Mouse (Mus musculus) cortical plate, adult 2 months (tissue): Measurements from ENCODE around the gene Atp6v0b. TPM values are rescaled to one million over a fixed set of nuclear protein-coding genes. Genes with fewer than 3 reads are reported as not detected.

Experiments
- H3K27ac ChIP-seq: fragments of 200-500 bp; 2 replicates; pipeline ENCODE4 v1.5.1; 2012; ENCODE audit warnings: low read length, control low read depth, inconsistent platforms; ENCODE audit not compliant: insufficient read depth
- H3K4me1 ChIP-seq: fragments of 200-500 bp; 2 replicates; pipeline ENCODE4 v1.6.1; 2011; ENCODE audit warnings: low read length; ENCODE audit not compliant: control insufficient read depth, insufficient read depth
- H3K4me3 ChIP-seq: fragments of 200-500 bp; 2 replicates; pipeline ENCODE4 v1.5.1; 2011; ENCODE audit warnings: mild to moderate bottlenecking, low read length, control low read depth; ENCODE audit not compliant: insufficient read depth
- CTCF ChIP-seq: fragments of 200-500 bp; IDR thresholded peaks from 2 replicates; pipeline ENCODE4 v1.5.1; 2011; ENCODE audit warnings: mild to moderate bottlenecking, control low read depth, low read length; ENCODE audit not compliant: insufficient read depth; ENCODE audit errors: extremely low read depth
- POLR2A ChIP-seq: fragments of 200-500 bp; IDR thresholded peaks from 2 replicates; pipeline ENCODE4 v1.6.1; 2011; ENCODE audit warnings: mild to moderate bottlenecking, low read length, control low read depth; ENCODE audit not compliant: insufficient read depth; ENCODE audit errors: extremely low read depth
- polyA plus RNA-seq: library from polyadenylated mRNA; depleted of rRNA; stranded (reverse); fragments of >200 nt; gene quantifications from 2 replicates; pipeline ENCODE4 v1.2.3, GENCODE M21; 2012; rRNA removed

The Atp6v0b gene
- polyA plus RNA-seq: 800 and 801 TPM in 2 replicates

DNA sequence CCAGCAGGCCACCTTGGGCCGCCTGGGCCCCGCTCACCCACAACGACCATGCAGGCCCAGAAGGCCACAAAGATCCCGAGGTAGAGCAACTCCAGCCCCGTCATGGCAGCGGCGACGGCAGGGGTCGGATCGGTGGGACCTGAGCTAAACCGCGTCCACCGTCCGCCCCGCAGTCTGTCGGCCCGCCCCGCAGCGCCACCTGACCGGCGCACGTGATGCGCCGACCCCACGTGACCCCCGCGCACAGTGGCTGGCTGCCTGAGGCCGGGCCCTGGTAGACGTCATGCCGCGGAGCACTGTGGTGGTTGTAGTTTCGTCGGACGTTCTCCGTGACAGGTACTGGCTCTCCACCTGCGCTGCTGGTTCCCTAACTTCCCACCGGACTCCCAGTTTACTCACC lies at the start of gene Atp6v0b:
Gene Atp6v0b, minus strand, starts transcription at position 201 of the 400 bp plus-strand sequence.
- Histone ChIP-seq H3K4me1 (peaks cover 6% of the 10 kb centered on the region; the same call in 1 of the 2 replicates), H3K4me3 (peak within 1 kb of the TSS; percentile 47), H3K27ac (peak within 1 kb of the TSS; percentile 61)
- peak; percentile 87 for TF ChIP-seq POLR2A
- TF ChIP-seq CTCF: no peak

DNA sequence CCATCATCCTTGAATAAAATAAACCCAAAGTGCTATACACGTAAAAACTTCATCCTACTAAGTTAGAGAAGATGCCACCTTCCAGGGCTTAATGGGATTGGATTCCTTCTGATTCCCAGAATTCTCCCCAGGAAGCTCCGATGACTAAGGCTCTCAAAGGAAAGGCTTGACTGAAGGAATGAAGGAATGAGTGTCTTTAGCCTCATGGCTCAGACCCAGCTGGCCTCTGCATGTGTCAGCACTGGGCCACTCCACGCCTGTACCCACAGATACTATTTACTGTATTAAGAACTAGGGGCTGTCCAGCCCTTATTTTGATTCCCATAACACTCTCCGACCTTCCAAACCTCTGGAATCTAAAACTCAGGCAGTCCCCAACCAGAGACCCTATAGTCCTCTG lies 46.9 kb upstream of the Atp6v0b start:
- no peak for TF ChIP-seq CTCF
- TF ChIP-seq POLR2A: no peak
- Histone ChIP-seq H3K4me3 (no peak overlapping the region), H3K4me1 (no peaks in the 10 kb centered on the region), H3K27ac (no peak overlapping the region)

- Histone ChIP-seq H3K4me1 (no peaks in the 10 kb centered on the region), H3K4me3 (no peak overlapping the region), H3K27ac (no peak overlapping the region)
- no peak for TF ChIP-seq CTCF
- no peak for TF ChIP-seq POLR2A
Measured at GRCm38 (mm10) chr4:117933248-117933647, 46.1 kb upstream of the Atp6v0b start.

- Histone ChIP-seq H3K27ac (no peak within 1 kb of the TSS), H3K4me1 (peaks cover 1% of the 10 kb centered on the region; the same call in 1 of the 2 replicates), H3K4me3 (no peak within 1 kb of the TSS)
- TF ChIP-seq CTCF (no peak), POLR2A (no peak)
Measured at GRCm38 (mm10) chr4:117929391-117929881, 42.3 kb upstream of the Atp6v0b start, which contains the start of gene Artn. Gene Artn (minus strand): TSS chr4:117929763.

DNA sequence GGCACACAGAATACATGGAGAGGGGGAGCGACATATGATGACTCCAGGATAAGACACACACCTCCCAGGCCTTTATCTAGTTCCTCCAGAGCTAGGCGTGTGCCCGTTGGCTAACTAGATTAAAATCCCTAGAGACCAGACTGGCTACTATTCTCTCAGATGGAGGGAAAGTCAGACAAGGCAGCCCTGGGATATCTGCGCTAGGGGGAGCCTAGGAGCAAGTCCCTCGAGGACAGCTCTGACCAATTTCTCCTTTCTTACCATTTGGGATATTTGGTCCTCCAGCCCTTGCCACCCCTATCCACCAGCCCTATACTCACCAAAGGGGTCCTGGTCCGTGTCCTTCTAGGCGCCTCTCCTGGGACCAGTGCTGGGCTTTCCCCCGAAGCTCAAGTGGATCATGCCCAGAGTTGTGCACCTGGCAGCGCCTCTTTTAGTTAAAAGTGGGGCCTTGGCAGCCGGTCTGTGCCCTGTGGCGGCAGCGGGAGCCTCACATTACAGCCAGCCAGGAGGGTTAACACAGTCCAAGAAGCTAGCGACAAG lies 41.6 kb upstream of the Atp6v0b start:
- Histone ChIP-seq H3K4me3 (no peak overlapping the region), H3K4me1 (peaks cover 1% of the 10 kb centered on the region; the same call in 1 of the 2 replicates), H3K27ac (no peak overlapping the region)
- TF ChIP-seq CTCF: peak; percentile 59
- TF ChIP-seq POLR2A: no peak

DNA sequence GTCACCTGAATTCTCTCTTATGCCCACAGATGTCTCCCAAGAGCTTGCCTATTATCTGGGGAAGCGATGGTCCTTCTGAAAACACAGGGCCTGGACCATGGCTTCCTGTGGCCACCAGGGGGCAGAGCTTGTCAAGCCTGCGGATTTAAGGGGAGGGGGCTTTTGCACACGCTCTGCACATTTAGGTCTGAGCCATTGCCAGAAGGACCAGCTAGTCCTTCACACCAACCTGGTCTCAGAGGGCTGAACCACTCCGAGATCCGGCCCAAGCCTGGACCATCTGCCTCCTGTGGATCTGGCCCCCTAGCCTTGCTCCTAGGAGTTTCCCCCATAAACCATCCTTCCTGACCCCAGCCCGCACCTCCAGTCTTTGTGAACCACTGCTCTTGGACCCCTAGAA lies 41.1 kb upstream of the Atp6v0b start:
- Histone ChIP-seq H3K4me1 (peaks cover 1% of the 10 kb centered on the region; the same call in 1 of the 2 replicates), H3K4me3 (no peak overlapping the region)

GRCm38 (mm10) chr4:117926545-117927482 lies 39.7 kb upstream of the Atp6v0b start:
- peak overlapping the region; percentile 29; the same call in 1 of the 2 replicates for H3K27ac ChIP-seq
- peak overlapping the region; percentile 66 for H3K4me3 ChIP-seq
- H3K4me1 ChIP-seq: peaks cover 1% of the 10 kb centered on the region; the same call in 1 of the 2 replicates
- TF ChIP-seq POLR2A: peak; percentile 47; the same call in 1 of the 2 replicates
- no peak for TF ChIP-seq CTCF

More for the DNA sequence above, 41.1 kb upstream of the Atp6v0b start:
- TF ChIP-seq CTCF (peak; percentile 66), POLR2A (no peak)
- H3K27ac ChIP-seq: no peak overlapping the region

DNA sequence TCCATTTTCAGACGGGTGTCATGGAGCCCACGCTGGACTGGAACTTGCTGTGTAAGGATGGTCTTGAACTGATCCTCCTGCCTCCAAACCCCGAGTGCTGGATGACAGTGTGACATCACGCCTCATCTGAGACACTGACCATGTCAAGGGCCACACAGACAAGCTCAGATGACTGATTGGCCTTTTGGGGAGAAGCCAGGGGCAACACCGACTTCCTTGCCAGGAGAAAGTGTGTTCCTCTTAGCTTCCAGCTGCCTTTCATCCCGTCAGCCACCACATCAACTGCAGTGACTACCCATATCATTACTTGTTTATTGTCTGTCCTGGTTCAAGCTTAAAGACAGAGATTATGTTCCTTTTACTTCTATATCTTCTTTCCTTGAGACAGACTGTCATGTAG lies 37.8 kb upstream of the Atp6v0b start:
- no peak overlapping the region for H3K4me3 ChIP-seq
- TF ChIP-seq CTCF: no peak
- peaks cover 1% of the 10 kb centered on the region; the same call in 1 of the 2 replicates for H3K4me1 ChIP-seq
- H3K27ac ChIP-seq: no peak overlapping the region

DNA sequence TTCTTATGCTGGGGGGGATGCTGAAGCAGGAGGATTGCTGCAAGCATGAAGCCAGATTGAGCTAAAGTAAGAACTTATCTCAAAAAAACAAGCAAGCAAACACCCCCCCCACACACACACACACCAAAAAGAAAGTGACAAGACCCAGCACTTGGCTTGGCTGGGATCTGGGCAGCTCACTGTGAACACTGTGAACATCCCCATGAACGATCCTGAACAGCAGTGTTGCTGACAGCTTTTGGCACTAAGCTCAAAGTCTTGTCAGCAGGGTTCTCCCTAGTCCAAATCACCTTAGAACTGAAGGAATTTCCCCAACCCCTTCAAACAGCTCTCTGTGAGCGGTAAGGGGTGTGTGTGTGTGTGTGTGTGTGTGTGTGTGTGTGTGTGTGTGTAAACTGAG lies 36.3 kb upstream of the Atp6v0b start:
- Histone ChIP-seq H3K4me1 (peaks cover 1% of the 10 kb centered on the region; the same call in 1 of the 2 replicates), H3K27ac (no peak overlapping the region), H3K4me3 (no peak overlapping the region)
- TF ChIP-seq CTCF: no peak
- no peak for TF ChIP-seq POLR2A
